Mouse (Mus musculus) megakaryocyte-erythroid progenitor cell, adult 5-6 weeks (primary cell): ENCODE measurements around the gene Adcy1. TPM values are rescaled to one million over a fixed set of nuclear protein-coding genes. Genes with fewer than 3 reads are reported as not detected.
A peak's percentile ranks its signal among the peaks of the same experiment; 100 is the strongest.

Experiments
- ATAC-seq: replicated peaks from 2 replicates; pipeline ENCODE4 v1.8.0; 2016; ENCODE audit warnings: mild to moderate bottlenecking, inconsistent platforms; ENCODE audit not compliant: severe bottlenecking, poor library complexity, low FRiP score, low TSS enrichment
- total RNA-seq, 2 experiments: library from RNA; stranded (forward) in 1 of 2; stranded (reverse) in 1 of 2; fragments of 200-1000, 215-1000 nt in 1 of 2; fragments of >200 nt in 1 of 2; fragmentation: Nextera tagmentation in 1 of 2; gene quantifications; 2 replicates each; pipeline ENCODE4 v1.2.3; 2014 to 2017

The Adcy1 gene
- total RNA-seq, 2 experiments from 2014 or later = not detected

DNA sequence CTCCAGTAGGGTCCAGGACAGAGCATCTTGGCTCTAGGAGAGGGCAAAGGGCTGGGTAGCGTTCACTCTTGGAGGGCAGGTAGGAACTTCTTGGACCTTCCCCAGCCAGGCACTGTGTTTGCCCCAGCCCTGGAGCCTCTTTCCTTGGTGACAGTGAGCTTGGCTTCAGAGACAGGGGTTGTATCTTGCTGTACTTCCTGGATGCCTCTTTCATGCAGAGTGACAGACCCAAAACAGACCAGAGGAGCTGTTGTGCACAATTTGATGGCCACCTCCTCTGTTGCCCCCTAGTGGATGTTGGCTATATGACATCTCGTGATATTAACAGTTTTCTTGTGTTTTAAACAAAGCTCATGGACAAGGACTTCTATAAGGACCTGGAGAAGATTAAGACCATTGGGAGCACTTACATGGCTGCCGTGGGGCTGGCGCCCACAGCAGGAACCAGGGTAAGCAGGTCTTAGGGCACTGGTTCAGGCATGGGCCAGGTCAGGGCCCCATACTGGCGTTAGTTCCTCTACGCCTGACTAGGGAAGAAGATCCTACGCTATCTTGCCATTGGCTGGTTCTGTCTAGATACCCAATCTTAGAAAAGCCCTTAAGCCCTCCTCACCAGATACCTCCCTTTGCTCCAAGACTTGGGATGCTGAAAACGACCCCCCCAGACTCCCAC, 98.3 kb downstream of the Adcy1 start:
- ATAC-seq = 0 out of 2 replicates have a peak, but pooled peaks have one; percentile 26

DNA sequence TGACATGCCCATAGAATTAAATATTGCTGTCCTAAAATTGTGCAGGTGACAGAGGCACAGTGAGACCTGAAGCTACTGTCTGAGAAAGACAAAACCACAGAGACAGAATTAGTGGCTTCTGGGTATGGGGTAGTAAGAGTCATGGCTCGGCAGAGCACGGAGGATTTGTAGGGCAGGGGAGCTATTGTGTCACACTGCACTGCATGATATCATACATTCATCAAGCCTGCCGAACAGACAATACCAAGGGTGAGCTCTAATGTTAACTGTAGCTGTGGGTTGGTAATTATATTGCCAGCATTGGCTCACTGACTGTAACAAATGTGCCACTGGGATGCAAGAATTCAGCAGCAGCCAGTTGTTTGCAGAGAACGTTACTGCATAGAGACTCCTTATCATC, 101.1 kb downstream of the Adcy1 start:
- ATAC-seq = no peak

- no peak for ATAC-seq
Measured at GRCm38 (mm10) chr11:7169645-7170044, 106.4 kb downstream of the Adcy1 start.

- no peak for ATAC-seq
Measured at GRCm38 (mm10) chr11:7173664-7174063, 110.4 kb downstream of the Adcy1 start.

GRCm38 (mm10) chr11:7178724-7179123, 115.4 kb downstream of the Adcy1 start:
- no peak for ATAC-seq

GRCm38 (mm10) chr11:7179276-7179675, 116.0 kb downstream of the Adcy1 start:
- no peak for ATAC-seq

- no peak for ATAC-seq
Measured at GRCm38 (mm10) chr11:7182409-7183042, 119.2 kb downstream of the Adcy1 start.

GRCm38 (mm10) chr11:7184420-7184819, 121.1 kb downstream of the Adcy1 start:
- no peak for ATAC-seq

- ATAC-seq = no peak
Measured at GRCm38 (mm10) chr11:7187472-7187871, 124.2 kb downstream of the Adcy1 start.

DNA sequence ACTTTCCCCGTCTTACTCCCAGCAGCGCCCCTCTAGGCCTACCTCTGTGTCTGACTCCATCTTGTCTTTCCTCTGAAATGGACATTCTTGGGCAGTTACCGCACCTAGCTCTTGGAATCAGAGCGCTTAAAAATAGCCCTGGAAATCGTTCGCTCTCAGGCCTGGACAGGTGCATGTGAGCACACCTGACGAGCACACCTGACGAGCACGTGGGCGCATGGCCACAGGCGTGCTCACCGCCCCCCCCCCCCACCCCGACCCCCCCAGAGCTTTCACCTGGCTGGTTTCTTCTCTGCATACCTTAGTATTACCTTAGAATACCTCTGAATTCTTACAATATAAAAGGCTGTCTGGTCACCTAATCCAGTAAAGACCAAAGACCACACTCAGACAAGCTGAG, 125.2 kb downstream of the Adcy1 start, which contains the start of gene Gm11985:
Gm11985 (minus strand) TSS at position 101 of the 400 bp plus-strand sequence.
- no peak for ATAC-seq

GRCm38 (mm10) chr11:7192710-7193109, 129.4 kb downstream of the Adcy1 start:
- ATAC-seq = no peak

- ATAC-seq = no peak
Measured at GRCm38 (mm10) chr11:7193134-7193533, 129.8 kb downstream of the Adcy1 start.

DNA sequence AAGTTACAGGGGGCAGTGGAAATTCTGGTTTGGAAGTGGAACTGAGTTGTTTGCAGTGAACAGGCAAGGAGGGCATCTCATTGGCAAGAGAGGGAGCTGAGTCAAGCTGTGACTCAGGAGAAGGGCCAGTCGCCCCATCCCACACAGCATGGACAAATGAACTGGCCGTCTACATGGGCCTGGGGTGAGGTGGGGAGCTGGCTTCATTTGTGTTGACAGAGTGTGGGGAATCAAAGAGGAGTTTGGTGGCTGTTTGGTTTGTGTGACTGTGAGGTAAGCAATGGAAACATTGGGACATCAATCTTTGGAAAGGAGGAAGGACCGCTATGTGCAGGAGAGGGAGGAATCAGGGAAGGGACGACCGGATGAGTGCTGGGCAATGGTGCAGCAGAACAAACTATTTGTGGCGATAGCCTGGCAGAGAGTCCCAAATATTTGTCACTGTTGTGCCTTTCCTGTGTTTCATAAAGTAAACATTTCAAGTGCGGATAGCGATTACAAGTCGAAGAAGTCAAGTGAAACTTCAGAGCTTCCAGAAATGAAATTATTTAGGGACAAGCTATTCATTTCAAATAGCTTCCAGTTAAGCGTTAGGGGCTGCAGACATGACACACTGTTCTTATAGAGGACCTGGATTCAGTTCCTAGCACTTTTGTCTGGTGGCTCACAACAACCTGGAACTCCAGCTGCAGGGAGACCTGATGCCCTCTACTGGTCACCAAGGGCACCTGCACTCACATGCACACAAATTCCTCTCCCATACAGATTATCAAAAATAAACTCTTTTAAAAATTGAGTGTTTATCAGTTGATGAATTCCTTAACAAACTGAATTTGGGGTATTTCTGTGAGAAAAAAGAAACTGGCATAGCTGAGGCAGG, 131.4 kb downstream of the Adcy1 start:
- no peak for ATAC-seq

DNA sequence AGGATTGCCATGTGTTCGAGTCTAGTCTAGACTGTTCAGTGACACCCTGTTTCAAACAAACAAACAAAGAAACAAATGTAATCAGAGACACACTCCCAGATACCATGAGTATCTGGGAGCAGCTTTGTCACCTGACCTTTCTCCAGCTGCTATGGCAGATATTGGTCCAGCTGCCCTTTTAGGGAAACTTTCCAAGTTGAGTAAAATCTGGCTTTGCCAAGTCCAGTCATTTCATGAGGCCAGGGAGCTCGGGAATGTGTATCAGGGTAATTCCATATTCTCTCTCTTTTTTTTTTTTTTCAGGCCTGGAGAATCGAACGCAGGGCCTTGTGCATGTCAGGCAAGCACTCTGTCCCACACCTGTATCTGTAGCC, 132.0 kb downstream of the Adcy1 start:
- no peak for ATAC-seq

GRCm38 (mm10) chr11:7197491-7197941, 134.2 kb downstream of the Adcy1 start, which contains the start of gene Igfbp1:
Gene Igfbp1 (plus strand): TSS chr11:7197782.
- no peak for ATAC-seq

GRCm38 (mm10) chr11:7198006-7198405, 134.7 kb downstream of the Adcy1 start:
- no peak for ATAC-seq

- no peak for ATAC-seq
Measured at GRCm38 (mm10) chr11:7198481-7199256, 135.4 kb downstream of the Adcy1 start.

GRCm38 (mm10) chr11:7199736-7200392, 136.6 kb downstream of the Adcy1 start:
- ATAC-seq = no peak

DNA sequence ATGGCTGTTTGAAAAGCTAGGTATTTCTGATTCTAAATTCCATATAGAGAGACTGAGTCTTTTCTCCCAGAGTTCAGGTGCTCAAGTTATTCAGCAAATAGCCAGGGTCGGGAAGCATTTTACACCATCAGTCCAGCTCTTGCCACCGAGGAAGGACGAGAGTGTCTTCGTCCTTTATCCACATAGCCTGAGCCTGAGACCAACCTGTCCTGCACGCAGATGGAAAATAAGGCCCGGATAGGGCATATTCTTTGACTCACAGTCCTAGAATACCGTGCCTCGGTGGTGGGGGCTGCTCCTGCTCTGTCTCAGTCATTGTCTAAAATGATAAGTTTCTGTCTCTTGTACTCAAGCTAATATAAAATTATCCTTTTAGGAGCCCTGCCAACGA, 137.1 kb downstream of the Adcy1 start:
- no peak for ATAC-seq
